Mouse (Mus musculus): ENCODE measurements around the gene Itpk1. TPM values are rescaled to one million over a fixed set of nuclear protein-coding genes. Genes with fewer than 3 reads are reported as not detected.

Gene Itpk1
- polyA plus RNA-seq, 1 experiment from 2014 or later: 10.9 TPM

DNA sequence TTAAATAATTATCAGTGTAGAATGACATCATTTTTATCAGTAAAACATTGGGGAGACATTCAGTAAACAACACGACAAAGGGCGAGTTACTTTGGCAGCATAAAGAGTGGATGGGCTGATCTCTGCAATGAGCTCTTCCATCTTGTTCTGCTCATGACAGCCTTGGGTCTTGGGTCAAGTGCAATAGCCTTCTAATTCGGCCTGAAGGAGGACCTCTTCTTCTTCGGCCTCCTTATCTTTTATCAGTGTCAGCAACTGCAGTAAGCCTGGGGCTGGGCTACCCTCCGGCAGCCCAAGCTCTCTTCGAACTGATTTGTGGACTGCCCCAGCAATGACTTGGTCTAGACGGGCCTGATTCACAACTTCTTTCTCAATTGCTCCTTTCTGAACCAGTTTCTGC lies 37.3 kb upstream of the Itpk1 start:
- Histone ChIP-seq H3K36me3 (ENCODE audit: insufficient read depth, low read length) (no peaks in the 10 kb centered on the region), H3K27me3 (replicated peaks; ENCODE audit: insufficient read depth, low read length) (no peaks in the 10 kb centered on the region), H3K9ac (replicated peaks; ENCODE audit: low read depth) (no peak overlapping the region), H3K4me1 (ENCODE audit: insufficient read depth, low read depth, low read length) (peaks cover 5% of the 10 kb centered on the region; the same call in 1 of the 2 replicates), H3K27ac (ENCODE audit: low read length) (no peak overlapping the region), H3K4me3 (ENCODE audit: low read depth, low read length) (no peak overlapping the region), H3K4me2 (replicated peaks; ENCODE audit: low read depth, low read length) (no peak overlapping the region), H3K9me3 (ENCODE audit: low read length) (no peaks in the 10 kb centered on the region)
- DNase-seq (ENCODE audit: low spot score) (no peak), ATAC-seq (no peak)
- no peak for TF ChIP-seq EP300 (IDR thresholded peaks at IDR 0.05)
- TF ChIP-seq CTCF (IDR thresholded peaks at IDR 0.05): no peak
- WGBS: 69% methylated on average over 7 of the region's 7 CpGs

GRCm38 (mm10) chr12:102740285-102740684 lies 35.6 kb upstream of the Itpk1 start:
- 59% methylated on average over 3 of the region's 3 CpGs for WGBS
- no peaks in the 10 kb centered on the region for H3K36me3 ChIP-seq (ENCODE audit: insufficient read depth, low read length)
- DNase-seq (ENCODE audit: low spot score) (peak; percentile 42), ATAC-seq (no peak)
- TF ChIP-seq EP300 (IDR thresholded peaks at IDR 0.05) (no peak), CTCF (IDR thresholded peaks at IDR 0.05) (peak; percentile 69)
- H3K4me1 ChIP-seq (ENCODE audit: insufficient read depth, low read depth, low read length): peaks cover 5% of the 10 kb centered on the region; the same call in 1 of the 2 replicates
- H3K9ac ChIP-seq (replicated peaks; ENCODE audit: low read depth): no peak overlapping the region
- no peak overlapping the region for H3K4me2 ChIP-seq (replicated peaks; ENCODE audit: low read depth, low read length)
- H3K27ac ChIP-seq (ENCODE audit: low read length): no peak overlapping the region
- H3K27me3 ChIP-seq (replicated peaks; ENCODE audit: insufficient read depth, low read length): no peaks in the 10 kb centered on the region
- no peaks in the 10 kb centered on the region for H3K9me3 ChIP-seq (ENCODE audit: low read length)
- H3K4me3 ChIP-seq (ENCODE audit: low read depth, low read length): no peak overlapping the region

DNA sequence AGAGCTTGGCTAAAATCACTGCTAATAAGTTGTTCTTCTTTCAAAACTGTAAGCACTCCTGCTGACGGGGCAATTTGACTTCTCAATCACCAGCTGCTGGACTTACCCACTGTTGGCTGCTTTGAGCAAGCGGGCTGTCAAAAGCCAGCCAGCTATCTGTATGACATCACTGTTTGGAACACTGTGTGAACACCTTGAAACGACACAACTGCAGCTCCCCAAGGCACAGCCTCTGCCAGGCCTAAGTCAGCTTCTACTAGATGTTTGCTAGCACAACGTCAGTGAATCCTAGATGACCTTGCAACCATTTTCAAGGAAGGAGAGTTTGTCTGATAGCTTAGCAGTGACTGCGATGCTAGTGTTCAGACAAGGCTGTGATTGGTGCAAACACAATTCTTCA lies 34.4 kb upstream of the Itpk1 start:
- Histone ChIP-seq H3K4me2 (replicated peaks; ENCODE audit: low read depth, low read length) (no peak overlapping the region), H3K27ac (ENCODE audit: low read length) (no peak overlapping the region), H3K9me3 (ENCODE audit: low read length) (no peaks in the 10 kb centered on the region), H3K27me3 (replicated peaks; ENCODE audit: insufficient read depth, low read length) (no peaks in the 10 kb centered on the region), H3K4me1 (ENCODE audit: insufficient read depth, low read depth, low read length) (no peaks in the 10 kb centered on the region), H3K36me3 (ENCODE audit: insufficient read depth, low read length) (no peaks in the 10 kb centered on the region), H3K4me3 (ENCODE audit: low read depth, low read length) (no peak overlapping the region), H3K9ac (replicated peaks; ENCODE audit: low read depth) (no peak overlapping the region)
- DNase-seq (ENCODE audit: low spot score): no peak
- WGBS: 68% methylated on average over 5 of the region's 5 CpGs
- no peak for ATAC-seq
- TF ChIP-seq EP300 (IDR thresholded peaks at IDR 0.05): no peak
- TF ChIP-seq CTCF (IDR thresholded peaks at IDR 0.05): no peak

DNA sequence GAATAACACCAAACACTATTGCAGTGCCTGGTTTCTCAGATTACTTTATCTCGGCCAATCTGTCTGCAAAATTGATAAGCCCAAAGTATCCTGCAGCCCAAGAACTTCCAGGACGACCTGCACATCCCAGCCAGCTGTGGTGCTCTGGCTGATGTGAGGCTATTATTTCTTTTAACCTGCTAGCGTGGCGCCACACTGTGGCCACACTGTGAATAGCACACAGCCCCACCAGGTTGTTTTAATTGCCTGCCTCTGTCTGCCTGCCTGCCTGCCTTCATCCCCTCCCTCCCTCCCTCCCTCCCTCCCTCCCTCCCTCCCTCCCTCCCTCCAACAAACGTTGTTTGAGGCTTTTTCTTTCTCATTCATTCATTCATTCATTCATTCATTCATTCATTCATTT lies 28.7 kb upstream of the Itpk1 start:
- H3K4me2 ChIP-seq (replicated peaks; ENCODE audit: low read depth, low read length): no peak overlapping the region
- no peak overlapping the region for H3K27ac ChIP-seq (ENCODE audit: low read length)
- H3K27me3 ChIP-seq (replicated peaks; ENCODE audit: insufficient read depth, low read length): no peaks in the 10 kb centered on the region
- WGBS: 5% methylated on average over 4 of the region's 5 CpGs
- ATAC-seq: no peak
- no peak overlapping the region for H3K9ac ChIP-seq (replicated peaks; ENCODE audit: low read depth)
- TF ChIP-seq CTCF (IDR thresholded peaks at IDR 0.05): peak; percentile 79
- TF ChIP-seq EP300 (IDR thresholded peaks at IDR 0.05): no peak
- DNase-seq (ENCODE audit: low spot score): peak; percentile 53
- H3K36me3 ChIP-seq (ENCODE audit: insufficient read depth, low read length): no peaks in the 10 kb centered on the region
- no peaks in the 10 kb centered on the region; the same call in 1 of the 2 replicates for H3K4me1 ChIP-seq (ENCODE audit: insufficient read depth, low read depth, low read length)
- no peaks in the 10 kb centered on the region for H3K9me3 ChIP-seq (ENCODE audit: low read length)
- H3K4me3 ChIP-seq (ENCODE audit: low read depth, low read length): no peak overlapping the region

DNA sequence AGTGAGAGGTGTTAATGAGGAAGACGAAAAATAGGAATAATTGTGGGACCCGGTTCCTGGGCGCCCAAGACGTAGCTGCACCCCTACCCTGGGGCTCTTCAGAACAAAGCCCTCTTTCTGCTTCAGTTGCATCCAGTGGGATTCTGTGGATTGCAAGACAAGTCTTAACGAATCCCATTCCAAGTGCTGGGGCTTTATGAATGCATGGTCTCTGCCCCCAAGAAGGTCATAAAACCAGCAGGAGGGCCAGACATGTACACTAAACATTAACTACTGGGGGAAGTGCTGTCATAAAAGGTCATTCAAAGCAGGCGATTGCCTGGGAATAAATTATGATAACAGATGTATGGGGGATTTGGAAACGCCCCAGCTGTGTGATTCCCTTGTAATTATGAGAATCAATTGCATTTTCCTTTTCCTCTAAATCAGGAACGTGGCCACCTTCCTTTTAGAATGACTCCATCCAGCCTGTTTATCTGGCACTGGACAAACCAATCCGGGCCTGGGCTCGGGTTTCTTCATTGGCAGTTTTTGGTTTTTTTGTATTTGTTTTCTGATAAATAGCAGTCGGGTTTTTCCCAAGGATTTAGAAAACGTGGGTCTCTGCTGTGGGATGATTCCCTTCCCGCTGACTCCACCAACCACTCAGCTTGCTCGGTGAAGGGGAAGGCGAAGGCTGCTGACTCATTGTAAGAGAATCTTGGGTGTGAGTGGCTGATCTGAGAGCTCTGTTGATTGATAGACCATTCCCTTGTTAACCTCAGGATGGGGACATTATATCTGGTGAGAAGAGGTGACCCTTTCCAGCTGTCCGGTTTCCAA lies 26.3 kb upstream of the Itpk1 start:
- Histone ChIP-seq H3K36me3 (ENCODE audit: insufficient read depth, low read length) (no peaks in the 10 kb centered on the region), H3K27me3 (replicated peaks; ENCODE audit: insufficient read depth, low read length) (no peaks in the 10 kb centered on the region), H3K9me3 (ENCODE audit: low read length) (no peaks in the 10 kb centered on the region), H3K27ac (ENCODE audit: low read length) (no peak overlapping the region), H3K4me2 (replicated peaks; ENCODE audit: low read depth, low read length) (peak overlapping the region; percentile 17; the same call in 1 of the 2 replicates), H3K4me3 (ENCODE audit: low read depth, low read length) (no peak overlapping the region), H3K9ac (replicated peaks; ENCODE audit: low read depth) (no peak overlapping the region), H3K4me1 (ENCODE audit: insufficient read depth, low read depth, low read length) (no peaks in the 10 kb centered on the region; the same call in 1 of the 2 replicates)
- no peak for TF ChIP-seq EP300 (IDR thresholded peaks at IDR 0.05)
- 34% methylated on average over 16 of the region's 16 CpGs for WGBS
- 0 out of 2 replicates have a peak, but pooled peaks have one; percentile 1 for ATAC-seq
- peak; percentile 10 for DNase-seq (ENCODE audit: low spot score)

- Histone ChIP-seq H3K9ac (replicated peaks; ENCODE audit: low read depth) (no peak overlapping the region), H3K4me2 (replicated peaks; ENCODE audit: low read depth, low read length) (peak overlapping the region; percentile 17; the same call in 1 of the 2 replicates), H3K4me1 (ENCODE audit: insufficient read depth, low read depth, low read length) (no peaks in the 10 kb centered on the region; the same call in 1 of the 2 replicates), H3K4me3 (ENCODE audit: low read depth, low read length) (no peak overlapping the region), H3K9me3 (ENCODE audit: low read length) (no peaks in the 10 kb centered on the region), H3K36me3 (ENCODE audit: insufficient read depth, low read length) (no peaks in the 10 kb centered on the region), H3K27me3 (replicated peaks; ENCODE audit: insufficient read depth, low read length) (no peaks in the 10 kb centered on the region), H3K27ac (ENCODE audit: low read length) (no peak overlapping the region; the same call in 1 of the 2 replicates)
- 35% methylated on average over 26 of the region's 26 CpGs for WGBS
- peak; percentile 95 for ATAC-seq
- peak; percentile 83 for DNase-seq (ENCODE audit: low spot score)
- TF ChIP-seq CTCF (IDR thresholded peaks at IDR 0.05) (no peak), EP300 (IDR thresholded peaks at IDR 0.05) (no peak)
Observed at GRCm38 (mm10) chr12:102729855-102730797, 25.4 kb upstream of the Itpk1 start.
